Mouse (Mus musculus) intestine, embryonic 14.5 days (tissue): ENCODE measurements around the gene Gm48552. TPM values are rescaled to one million over a fixed set of nuclear protein-coding genes. Genes with fewer than 3 reads are reported as not detected.

Experiments
- ATAC-seq: fragments of 200-750 bp; cut with Nextera tagmentation; replicated peaks from 2 replicates; pipeline ENCODE4 v1.8.0; 2017; ENCODE audit warnings: low read depth, moderate number of reproducible peaks, moderate TSS enrichment, moderate library complexity; ENCODE audit not compliant: low FRiP score, low TSS enrichment
- DNase-seq: peaks from one replicate; pipeline ENCODE4 v3.0.0-alpha.2; 2018; ENCODE audit warnings: low spot score
- H3K27ac ChIP-seq: fragments of 300-500 bp; sonication (generic); 2 replicates; pipeline ENCODE4 v1.5.1; 2014; ENCODE audit warnings: low read depth, mild to moderate bottlenecking, control low read depth
- H3K27me3 ChIP-seq: fragments of 300-500 bp; sonication (generic); replicated peaks from 2 replicates; pipeline ENCODE4 v1.6.1; 2014; ENCODE audit warnings: low read length, control low read depth; ENCODE audit not compliant: control insufficient read depth, insufficient read depth
- H3K36me3 ChIP-seq: fragments of 300-500 bp; sonication (generic); 2 replicates; pipeline ENCODE4 v1.6.1; 2014; ENCODE audit warnings: low read length, control low read depth; ENCODE audit not compliant: control insufficient read depth, insufficient read depth
- H3K4me1 ChIP-seq: fragments of 300-500 bp; sonication (generic); replicated peaks from 2 replicates; pipeline ENCODE4 v1.6.1; 2014; ENCODE audit warnings: low read length, control low read depth, mixed read lengths; ENCODE audit not compliant: control insufficient read depth, insufficient read depth
- H3K4me2 ChIP-seq: fragments of 300-500 bp; sonication (generic); 2 replicates; pipeline ENCODE4 v1.6.1; 2014; ENCODE audit warnings: low read length
- H3K4me3 ChIP-seq: fragments of 300-500 bp; sonication (generic); 2 replicates; pipeline ENCODE4 v1.5.1; 2014; ENCODE audit warnings: low read depth, low read length, control low read depth, mixed read lengths
- H3K9ac ChIP-seq: fragments of 300-500 bp; sonication (generic); 2 replicates; pipeline ENCODE4 v1.6.1; 2014; ENCODE audit warnings: mild to moderate bottlenecking, low read length
- H3K9me3 ChIP-seq: fragments of 300-500 bp; sonication (generic); 2 replicates; pipeline ENCODE4 v1.6.1; 2016; ENCODE audit warnings: low read length, control low read depth; ENCODE audit not compliant: control insufficient read depth
- WGBS: fragments of 180-500 bp; shearing (Covaris S2); extraction: QIAGEN DNeasy Blood & Tissue Kit; methylation state at CpG from one replicate; pipeline ENCODE4 v1.1.7; 2014; 5-methylcytosine and 5-hydroxymethylcytosine counted together
- polyA plus RNA-seq: library from polyadenylated mRNA; unstranded; fragments of >200 nt; fragmentation: Nextera tagmentation; extraction: Ambion mirVana; gene quantifications from 2 replicates; pipeline ENCODE4 v1.2.1, GENCODE M21; 2014

The Gm48552 gene
- polyA plus RNA-seq, 1 experiment from 2014 or later, result 0.37 TPM

GRCm38 (mm10) chr10:81421041-81421796 lies 32.4 kb downstream of the Gm48552 start:
- peaks cover 43% of the 10 kb centered on the region for H3K4me1 ChIP-seq
- H3K27me3 ChIP-seq, result no peaks in the 10 kb centered on the region; the same call in 1 of the 2 replicates
- H3K4me3 ChIP-seq, result no peak overlapping the region
- 80% methylated on average over 4 of the region's 4 CpGs for WGBS
- no peaks in the 10 kb centered on the region for H3K9me3 ChIP-seq
- ATAC-seq, result no peak
- DNase-seq, result no peak
- H3K4me2 ChIP-seq, result no peak overlapping the region
- peaks cover 7% of the 10 kb centered on the region; the same call in 1 of the 2 replicates for H3K36me3 ChIP-seq
- no peak overlapping the region for H3K9ac ChIP-seq
- no peak overlapping the region for H3K27ac ChIP-seq

- Histone ChIP-seq H3K4me3 (no peak overlapping the region), H3K36me3 (peaks cover 7% of the 10 kb centered on the region; the same call in 1 of the 2 replicates), H3K27me3 (no peaks in the 10 kb centered on the region; the same call in 1 of the 2 replicates), H3K9me3 (no peaks in the 10 kb centered on the region), H3K4me1 (peaks cover 39% of the 10 kb centered on the region), H3K27ac (no peak overlapping the region), H3K9ac (no peak overlapping the region), H3K4me2 (no peak overlapping the region)
- DNase-seq, result no peak
- ATAC-seq, result no peak
- 88% methylated on average over 5 of the region's 5 CpGs for WGBS
These were observed 32.9 kb downstream of the Gm48552 start for GRCm38 (mm10) chr10:81421797-81422100.

- peaks cover 35% of the 10 kb centered on the region for H3K4me1 ChIP-seq
These were observed 33.4 kb downstream of the Gm48552 start for GRCm38 (mm10) chr10:81422191-81422590.

GRCm38 (mm10) chr10:81422661-81423217 lies 33.9 kb downstream of the Gm48552 start:
- Histone ChIP-seq H3K27ac (no peak overlapping the region), H3K4me2 (no peak overlapping the region), H3K27me3 (no peaks in the 10 kb centered on the region; the same call in 1 of the 2 replicates), H3K4me3 (no peak overlapping the region), H3K9me3 (no peaks in the 10 kb centered on the region), H3K36me3 (peaks cover 7% of the 10 kb centered on the region; the same call in 1 of the 2 replicates), H3K4me1 (peaks cover 29% of the 10 kb centered on the region), H3K9ac (no peak overlapping the region)
- DNase-seq, result no peak
- 89% methylated on average over 3 of the region's 3 CpGs for WGBS
- ATAC-seq, result no peak

More at GRCm38 (mm10) chr10:81422191-81422590, 33.4 kb downstream of the Gm48552 start:
- no peaks in the 10 kb centered on the region; the same call in 1 of the 2 replicates for H3K27me3 ChIP-seq
- no peak overlapping the region for H3K27ac ChIP-seq
- ATAC-seq (no peak), DNase-seq (peak; percentile 49)
- 74% methylated on average over 6 of the region's 6 CpGs for WGBS
- H3K36me3 ChIP-seq, result peaks cover 7% of the 10 kb centered on the region; the same call in 1 of the 2 replicates
- H3K9ac ChIP-seq, result no peak overlapping the region
- H3K4me2 ChIP-seq, result no peak overlapping the region
- no peak overlapping the region for H3K4me3 ChIP-seq
- H3K9me3 ChIP-seq, result no peaks in the 10 kb centered on the region

- H3K36me3 ChIP-seq, result peaks cover 7% of the 10 kb centered on the region; the same call in 1 of the 2 replicates
- no peak for ATAC-seq
- 69% methylated on average over 4 of the region's 4 CpGs for WGBS
- no peak overlapping the region for H3K4me3 ChIP-seq
- peak overlapping the region; percentile 51; the same call in 1 of the 2 replicates for H3K27ac ChIP-seq
- peak overlapping the region; percentile 40 for H3K9ac ChIP-seq
- H3K4me1 ChIP-seq, result peaks cover 26% of the 10 kb centered on the region
- H3K4me2 ChIP-seq, result peak overlapping the region; percentile 75
- peak; percentile 50 for DNase-seq
- no peaks in the 10 kb centered on the region for H3K9me3 ChIP-seq
- peaks cover 3% of the 10 kb centered on the region; the same call in 1 of the 2 replicates for H3K27me3 ChIP-seq
These were observed 34.9 kb downstream of the Gm48552 start for GRCm38 (mm10) chr10:81423476-81424245.

GRCm38 (mm10) chr10:81424246-81425051 lies 35.6 kb downstream of the Gm48552 start:
- Histone ChIP-seq H3K4me1 (peaks cover 23% of the 10 kb centered on the region), H3K9me3 (no peaks in the 10 kb centered on the region), H3K4me3 (peak overlapping the region; percentile 58), H3K4me2 (peak overlapping the region; percentile 75), H3K9ac (peak overlapping the region; percentile 40), H3K36me3 (peaks cover 4% of the 10 kb centered on the region; the same call in 1 of the 2 replicates), H3K27ac (peak overlapping the region; percentile 51; the same call in 1 of the 2 replicates), H3K27me3 (peaks cover 3% of the 10 kb centered on the region; the same call in 1 of the 2 replicates)
- ATAC-seq, result 0 out of 2 replicates have a peak, but pooled peaks have one; percentile 14
- DNase-seq, result peak; percentile 65
- 8% methylated on average over 25 of the region's 25 CpGs for WGBS

GRCm38 (mm10) chr10:81425236-81425850 lies 36.5 kb downstream of the Gm48552 start:
- ATAC-seq, result no peak
- Histone ChIP-seq H3K36me3 (no peaks in the 10 kb centered on the region; the same call in 1 of the 2 replicates), H3K4me2 (peak overlapping the region; percentile 75), H3K4me1 (peaks cover 23% of the 10 kb centered on the region), H3K9ac (no peak overlapping the region), H3K27me3 (peaks cover 3% of the 10 kb centered on the region; the same call in 1 of the 2 replicates), H3K9me3 (no peaks in the 10 kb centered on the region), H3K27ac (peak overlapping the region; percentile 51; the same call in 1 of the 2 replicates), H3K4me3 (peak overlapping the region; percentile 58)
- no peak for DNase-seq
- 39% methylated on average over 10 of the region's 10 CpGs for WGBS
